Mouse (Mus musculus) embryonic stem cell, embryonic (primary cell): ENCODE results near the gene Nlrp1b.

Experiments
- CTCF ChIA-PET, 4 experiments: fragments of 300-600 bp in 2 of 4; fragments of 350-600 bp in 2 of 4; sonication (Branson Sonifier 250); formaldehyde crosslinking; loops; one replicate each; lab custom pipeline; 2022; ENCODE audit warnings: inconsistent platforms in 2 of 4; lab: Charles Lee
- POLR2A ChIA-PET, 4 experiments: fragments of 300-600 bp in 2 of 4; fragments of 350-600 bp in 2 of 4; sonication (Branson Sonifier 250); formaldehyde crosslinking; loops; one replicate each; lab custom pipeline; 2022; ENCODE audit warnings: antibody characterized with exemption in 4 of 4, inconsistent platforms in 1 of 4; lab: Charles Lee

The Nlrp1b gene

GRCm38 (mm10) chr11:71230684-71231480, at the start of gene Nlrp1b:
Gene Nlrp1b (minus strand): TSS chr11:71230733.
- POLR2A ChIA-PET = interaction anchor here in 1 of 4 experiments (0.6 kb wide), 1 partner anchor 46 kb away, joined by 3 read pairs; no protein-coding TSS in a partner anchor
- CTCF ChIA-PET = interaction anchor here in 1 of 4 experiments (1.2 kb wide), 1 partner anchor 86 kb away, joined by 4 read pairs; the partner anchor contains the start of gene Nlrp1a

DNA sequence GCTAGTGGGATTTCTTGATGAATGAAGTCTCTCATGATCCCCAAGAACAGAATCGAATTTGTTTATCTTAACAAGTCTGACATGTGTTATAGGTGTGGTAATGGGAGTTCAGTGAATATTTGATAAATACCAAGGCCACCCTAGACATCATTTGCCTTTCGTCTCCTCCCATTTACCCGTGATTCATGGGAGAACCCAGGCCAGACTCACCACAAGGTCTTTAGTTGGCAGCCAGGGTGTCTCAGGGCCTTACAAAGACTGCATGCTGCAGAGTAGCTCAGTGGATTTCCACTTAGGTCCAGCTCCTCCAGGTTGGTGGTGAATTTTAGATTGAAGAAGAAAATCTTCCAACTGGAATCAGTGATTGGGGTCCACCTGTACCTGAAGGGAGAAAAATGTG, 30.5 kb upstream of the Nlrp1b start:
- CTCF ChIA-PET = no interaction called here

DNA sequence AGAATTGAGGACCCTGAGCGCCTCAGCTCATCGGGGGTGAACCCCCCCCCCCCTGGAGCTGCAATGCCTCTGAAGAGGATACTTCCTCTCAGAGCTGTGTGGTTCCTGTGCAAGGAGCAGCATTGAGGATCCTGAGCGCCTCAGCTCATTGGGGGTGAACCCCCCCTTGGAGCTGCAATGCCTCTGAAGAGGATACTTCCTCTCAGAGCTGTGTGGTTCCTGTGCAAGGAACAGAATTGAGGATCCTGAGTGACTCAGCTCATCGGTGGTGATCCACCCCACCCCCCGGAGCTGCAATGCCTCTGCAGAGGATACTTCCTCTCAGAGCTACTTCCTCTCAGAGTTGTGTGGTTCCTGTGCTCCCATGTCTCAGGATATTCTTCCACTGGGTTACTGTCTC, 20.8 kb upstream of the Nlrp1b start:
- ChIA-PET POLR2A (no interaction called here), CTCF (no interaction called here)

More for the DNA sequence above, 30.5 kb upstream of the Nlrp1b start:
- POLR2A ChIA-PET = no interaction called here

- ChIA-PET POLR2A (no interaction called here), CTCF (no interaction called here)
These were observed 5.9 kb downstream of the Nlrp1b start for GRCm38 (mm10) chr11:71224614-71225013.

DNA sequence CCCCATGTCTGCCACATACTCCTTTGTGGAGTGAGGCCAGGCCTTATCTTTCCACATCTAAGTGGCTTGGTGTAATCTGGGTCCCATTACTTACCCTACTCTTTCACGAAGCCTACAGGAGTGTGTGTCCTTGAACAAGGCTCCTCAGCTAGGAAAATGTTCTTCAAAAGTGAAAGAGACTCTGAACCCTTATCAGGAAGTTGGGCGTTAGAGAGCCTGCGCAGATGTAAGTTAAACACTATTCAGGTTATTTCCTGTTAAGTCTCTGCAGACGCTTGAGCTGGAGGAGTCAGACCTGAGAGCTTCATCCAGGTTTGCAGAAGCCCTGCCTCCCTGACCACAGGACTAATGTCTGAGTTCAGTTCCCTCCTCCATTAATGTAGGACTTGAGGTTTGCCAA, 27.8 kb downstream of the Nlrp1b start:
- ChIA-PET POLR2A (no interaction called here), CTCF (no interaction called here)

DNA sequence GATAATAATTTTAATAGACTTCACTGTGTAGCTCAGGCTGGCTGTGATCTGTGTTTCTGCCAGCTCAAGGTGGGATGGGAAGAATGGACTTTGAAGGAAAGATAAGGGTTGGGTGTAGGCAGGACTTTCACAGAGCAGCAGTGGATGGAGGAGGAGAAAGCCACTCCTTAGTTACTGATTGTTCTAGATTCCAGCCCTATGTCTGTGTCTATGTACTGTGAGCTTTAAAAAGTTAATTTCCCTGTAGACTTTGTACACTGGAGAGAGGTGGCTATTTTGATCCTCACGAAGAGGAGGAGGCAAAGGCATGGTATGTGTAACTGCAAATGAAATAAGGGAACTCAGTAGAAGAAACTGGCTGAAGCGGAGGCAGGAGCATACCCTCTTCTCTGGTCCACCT, 31.2 kb downstream of the Nlrp1b start:
- ChIA-PET POLR2A (no interaction called here), CTCF (no interaction called here)

DNA sequence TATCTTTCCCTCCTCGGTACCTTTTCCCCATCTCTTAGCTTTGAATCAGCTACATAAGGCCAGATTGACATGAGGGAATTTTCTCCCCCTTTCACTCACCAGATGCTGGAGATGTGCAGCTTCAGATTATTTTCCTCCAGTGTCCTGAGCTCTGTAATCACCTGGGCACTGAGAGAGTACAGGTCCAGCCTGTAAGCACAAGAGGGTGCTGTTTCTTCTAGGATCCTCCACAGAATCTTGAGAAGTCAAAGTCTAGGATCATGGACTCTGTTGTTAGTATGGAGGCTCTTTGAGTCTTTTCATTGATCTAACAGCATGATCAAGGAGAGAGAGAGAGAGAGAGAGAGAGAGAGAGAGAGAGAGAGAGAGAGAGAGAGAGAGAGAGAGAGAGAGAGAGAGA, 60.9 kb downstream of the Nlrp1b start:
- ChIA-PET POLR2A (no interaction called here), CTCF (interaction anchor here in 1 of 4 experiments (0.6 kb wide), 1 partner anchor 1450 kb away, joined by 6 read pairs; no protein-coding TSS in a partner anchor)

DNA sequence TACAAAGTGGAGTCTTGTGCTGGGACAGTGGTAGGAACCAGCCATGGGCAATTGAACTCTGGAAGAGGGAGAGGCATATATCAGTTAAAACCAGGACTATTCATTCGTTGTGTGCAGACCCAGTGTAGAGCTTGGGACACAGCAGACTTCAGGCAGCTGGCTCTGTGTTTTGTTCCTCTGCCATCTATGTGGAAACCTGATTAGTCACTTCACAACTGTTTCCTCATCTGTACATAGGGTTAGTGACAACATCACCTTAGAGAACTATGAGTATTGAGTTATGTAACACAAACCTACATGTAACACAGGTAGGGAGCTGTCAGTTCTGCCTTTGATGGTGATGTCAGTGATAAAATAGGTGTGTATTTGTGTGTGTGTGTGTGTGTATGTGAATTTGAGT, 66.4 kb downstream of the Nlrp1b start:
- POLR2A ChIA-PET = no interaction called here
- CTCF ChIA-PET = no interaction called here

DNA sequence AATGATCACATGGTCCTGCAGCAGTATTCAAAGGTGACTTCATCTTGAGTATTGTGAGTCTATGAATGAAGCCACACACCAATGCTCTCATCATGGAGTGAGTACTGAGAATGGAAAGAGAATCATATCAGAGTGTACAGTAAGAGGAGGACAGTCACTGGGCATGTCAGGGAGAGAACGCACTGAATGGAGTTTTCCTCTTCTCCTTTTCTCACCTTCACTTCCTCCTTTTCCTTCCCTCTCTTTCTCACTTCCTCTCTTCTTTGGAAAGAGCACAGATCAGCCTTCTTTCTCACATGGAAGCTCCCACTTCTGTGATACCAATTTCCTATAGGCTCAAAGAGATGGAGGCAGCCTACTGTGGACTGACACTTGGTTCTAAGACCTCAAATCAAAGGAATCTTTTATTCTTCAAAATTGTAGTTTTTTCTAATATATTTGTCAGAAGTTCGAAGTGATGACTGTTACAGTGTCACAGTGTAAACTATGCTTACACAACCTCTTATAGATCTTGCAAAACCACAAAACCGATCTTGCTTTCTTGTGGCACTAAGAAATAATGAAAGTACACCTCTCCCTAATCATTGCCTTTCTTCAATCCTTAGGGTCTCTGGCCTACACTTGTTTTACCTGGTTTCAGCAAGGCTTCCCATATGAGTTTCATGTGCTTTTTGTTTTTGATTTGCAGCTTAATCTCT, 70.9 kb downstream of the Nlrp1b start:
- ChIA-PET POLR2A (no interaction called here), CTCF (no interaction called here)

GRCm38 (mm10) chr11:71155272-71155671, 75.3 kb downstream of the Nlrp1b start:
- ChIA-PET POLR2A (interaction anchor here in 1 of 4 experiments (1.2 kb wide), 1 partner anchor 10 kb away, joined by 3 read pairs; no protein-coding TSS in a partner anchor), CTCF (no interaction called here)

GRCm38 (mm10) chr11:71144661-71145060, 85.9 kb downstream of the Nlrp1b start, which contains the start of gene Nlrp1a:
Gene Nlrp1a (minus strand): TSS chr11:71144704.
- CTCF ChIA-PET = interaction anchor here in 2 of 4 experiments (0.6 to 0.9 kb wide), 2 partner anchors 86 to 342 kb away, joined by 4 read pairs; partner anchors contain the start of gene Nlrp1b (in 1 of the 2)
- POLR2A ChIA-PET = no interaction called here

GRCm38 (mm10) chr11:71142031-71142430, 88.5 kb downstream of the Nlrp1b start:
- ChIA-PET CTCF (no interaction called here), POLR2A (no interaction called here)

DNA sequence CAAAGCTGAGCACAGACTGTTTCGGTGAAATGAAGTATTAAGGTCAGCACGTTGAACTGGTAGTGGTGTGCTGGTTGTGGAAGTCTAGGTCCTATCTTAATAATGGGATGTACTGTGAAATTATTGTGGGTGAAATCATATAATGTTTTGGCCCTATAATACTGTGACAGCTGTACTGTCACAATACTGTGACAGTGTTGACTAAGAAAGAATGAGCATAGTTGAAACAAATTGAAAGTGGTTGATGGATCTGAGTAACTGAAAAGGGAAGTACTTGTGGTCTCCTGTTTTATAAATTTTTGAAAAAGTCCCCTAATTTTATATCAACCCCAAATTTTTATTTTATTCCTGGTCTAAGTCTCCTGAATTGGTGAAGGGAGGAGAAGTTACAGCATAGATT, 123.4 kb downstream of the Nlrp1b start:
- ChIA-PET CTCF (no interaction called here), POLR2A (no interaction called here)

DNA sequence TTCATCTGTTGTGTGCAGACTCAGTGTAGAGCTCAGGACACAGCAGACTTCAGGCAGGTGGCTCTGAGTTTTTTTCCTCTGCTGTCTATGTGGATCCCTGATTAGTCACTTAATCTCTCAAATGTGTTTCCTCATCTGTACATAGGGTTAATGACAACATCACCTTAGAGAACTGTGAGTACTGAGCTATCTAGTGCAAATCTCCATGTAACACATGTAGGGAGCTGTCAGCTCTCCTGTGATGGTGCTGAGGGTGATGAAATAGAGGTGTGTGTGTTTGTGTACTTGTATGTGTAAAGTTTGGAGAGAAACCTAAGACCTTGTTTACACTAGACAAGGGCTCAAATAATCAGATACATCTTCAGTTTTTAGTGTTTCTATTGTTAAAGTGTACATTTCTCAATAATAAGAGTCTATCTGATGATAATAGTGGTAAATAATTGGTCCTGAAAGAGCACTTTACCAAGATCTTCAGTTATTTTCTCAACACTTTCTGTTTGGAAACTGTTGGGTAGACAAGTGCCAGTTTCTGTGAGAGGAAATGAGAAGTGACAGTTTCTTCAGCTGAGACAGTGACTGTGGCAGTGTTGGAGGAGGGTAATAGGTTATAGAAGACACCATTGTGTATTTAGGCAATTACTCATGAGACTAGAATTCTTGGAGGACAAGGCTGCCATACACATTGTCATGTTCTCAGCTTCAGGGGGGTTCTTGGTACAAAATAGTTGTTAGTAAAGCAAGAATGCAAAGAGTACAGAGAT, 124.1 kb downstream of the Nlrp1b start:
- CTCF ChIA-PET = interaction anchor here in 1 of 4 experiments (0.6 kb wide), 1 partner anchor 368 kb away, joined by 3 read pairs; no protein-coding TSS in a partner anchor
- POLR2A ChIA-PET = no interaction called here

GRCm38 (mm10) chr11:71103931-71104330, 126.6 kb downstream of the Nlrp1b start:
- POLR2A ChIA-PET = interaction anchor here in 1 of 4 experiments (0.8 kb wide), 1 partner anchor 286 kb away, joined by 4 read pairs; no protein-coding TSS in a partner anchor

More at GRCm38 (mm10) chr11:71103931-71104330, 126.6 kb downstream of the Nlrp1b start:
- CTCF ChIA-PET = no interaction called here
